Mouse (Mus musculus): Measurements from ENCODE around the gene Chil1.

- no peak for TF ChIP-seq TCF12 (IDR thresholded peaks at IDR 0.05; ENCODE audit: insufficient read depth, poor library complexity, severe bottlenecking)
- no peak for TF ChIP-seq MYOD1 (IDR thresholded peaks at IDR 0.05; ENCODE audit: control insufficient read depth in 1 of 3, insufficient read length in 2 of 3, low read depth in 2 of 3)
- no peak for TF ChIP-seq POLR2A (IDR thresholded peaks at IDR 0.05; ENCODE audit: insufficient read length, low read depth)
- TF ChIP-seq POLR2AphosphoS2 (IDR thresholded peaks at IDR 0.05; ENCODE audit: insufficient read length, low read depth), result no peak
- no peak for TF ChIP-seq USF1 (IDR thresholded peaks at IDR 0.05; ENCODE audit: low read depth)
Observed at GRCm38 (mm10) chr1:134192024-134192423, 10.0 kb downstream of the Chil1 start.

Data from myocyte (in vitro differentiated cells).